Mouse (Mus musculus) lung, embryonic 16.5 days (tissue): ENCODE results near the gene Gm9936. TPM values are rescaled to one million over a fixed set of nuclear protein-coding genes. Genes with fewer than 3 reads are reported as not detected.

ENCODE experiments used
- ATAC-seq: fragments of 200-750 bp; cut with Nextera tagmentation; 2 replicates; pipeline ENCODE4 v1.8.0; 2017; ENCODE audit warnings: low read depth, mild to moderate bottlenecking, moderate library complexity
- H3K27ac ChIP-seq: fragments of 300-500 bp; sonication (generic); 2 replicates; pipeline ENCODE4 v1.5.1; 2014; ENCODE audit warnings: mild to moderate bottlenecking, control low read depth, low read length
- H3K27me3 ChIP-seq: fragments of 300-500 bp; sonication (generic); 2 replicates; pipeline ENCODE4 v1.6.1; 2014; ENCODE audit warnings: low read depth, low read length, mixed read lengths; ENCODE audit not compliant: control insufficient read depth, insufficient read depth
- H3K36me3 ChIP-seq: fragments of 300-500 bp; sonication (generic); 2 replicates; pipeline ENCODE4 v1.6.1; 2014; ENCODE audit warnings: low read length; ENCODE audit not compliant: control insufficient read depth, insufficient read depth
- H3K4me1 ChIP-seq: fragments of 300-500 bp; sonication (generic); replicated peaks from 2 replicates; pipeline ENCODE4 v1.6.1; 2014; ENCODE audit warnings: low read length, mixed read lengths; ENCODE audit not compliant: control insufficient read depth, insufficient read depth
- H3K4me2 ChIP-seq: fragments of 300-500 bp; sonication (generic); 2 replicates; pipeline ENCODE4 v1.6.1; 2014; ENCODE audit warnings: low read depth, low read length, control low read depth
- H3K4me3 ChIP-seq: fragments of 300-500 bp; sonication (generic); 2 replicates; pipeline ENCODE4 v1.5.1; 2014; ENCODE audit warnings: mild to moderate bottlenecking, low read length, control low read depth
- H3K9ac ChIP-seq: fragments of 300-500 bp; sonication (generic); 2 replicates; pipeline ENCODE4 v1.6.1; 2014; ENCODE audit warnings: low read length, control low read depth
- H3K9me3 ChIP-seq: fragments of 300-500 bp; sonication (generic); 2 replicates; pipeline ENCODE4 v1.6.1; 2016; ENCODE audit warnings: low read length; ENCODE audit not compliant: control insufficient read depth
- WGBS: fragments of 180-500 bp; shearing (Covaris S2); extraction: QIAGEN DNeasy Blood & Tissue Kit; methylation state at CpG from one replicate; pipeline ENCODE4 v1.1.7; 2014; 5-methylcytosine and 5-hydroxymethylcytosine counted together
- polyA plus RNA-seq: library from polyadenylated mRNA; unstranded; fragments of >200 nt; fragmentation: Nextera tagmentation; extraction: Ambion mirVana; gene quantifications from 2 replicates; pipeline ENCODE4 v1.2.1, GENCODE M21; 2015

Gm9936 gene
- polyA plus RNA-seq: 0.06 and 0.11 TPM in 2 replicates

DNA sequence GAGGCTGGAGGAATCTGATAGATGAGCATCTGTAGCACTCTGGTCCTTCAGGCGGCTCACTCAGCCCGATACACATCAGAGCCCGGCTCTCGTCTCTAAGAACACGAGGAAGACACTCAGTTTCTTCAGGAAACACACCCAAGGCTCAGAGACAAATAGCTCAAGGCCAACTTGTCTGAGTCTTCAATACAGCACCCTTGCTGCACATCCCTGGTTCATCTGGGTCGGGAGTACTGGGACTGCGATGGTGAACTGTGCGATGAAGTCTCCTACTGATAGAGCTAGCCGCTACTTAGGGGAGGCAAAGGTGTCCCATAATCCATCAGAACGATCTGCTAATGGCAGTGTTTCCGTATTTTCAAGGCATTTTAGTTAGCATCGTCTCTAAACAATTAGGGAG is at the start of gene Gm9936:
TSS of gene Gm9936 (minus strand) at position 101 of the 400 bp plus-strand sequence.
- Histone ChIP-seq H3K4me3 (peak within 1 kb of the TSS; percentile 21; the same call in 1 of the 2 replicates), H3K9me3 (no peaks in the 10 kb centered on the region), H3K4me2 (peak within 1 kb of the TSS; percentile 56), H3K9ac (no peak within 1 kb of the TSS), H3K36me3 (no peaks in the 10 kb centered on the region), H3K4me1 (no peaks in the 10 kb centered on the region), H3K27me3 (peaks cover 6% of the 10 kb centered on the region), H3K27ac (no peak within 1 kb of the TSS)
- ATAC-seq: no peak
- 63% methylated on average over 12 of the region's 12 CpGs for WGBS

- ATAC-seq: no peak
- Histone ChIP-seq H3K9ac (no peak overlapping the region), H3K4me1 (peaks cover 1% of the 10 kb centered on the region; the same call in 1 of the 2 replicates), H3K9me3 (no peaks in the 10 kb centered on the region), H3K4me3 (no peak overlapping the region), H3K27me3 (no peaks in the 10 kb centered on the region), H3K36me3 (no peaks in the 10 kb centered on the region), H3K27ac (no peak overlapping the region), H3K4me2 (no peak overlapping the region)
- 24% methylated on average over 1 of the region's 1 CpGs for WGBS
Observed at GRCm38 (mm10) chr5:114902413-114902812, 43.9 kb upstream of the Gm9936 start.

GRCm38 (mm10) chr5:114898857-114899256 is 40.4 kb upstream of the Gm9936 start:
- no peaks in the 10 kb centered on the region for H3K27me3 ChIP-seq
- 64% methylated on average over 7 of the region's 7 CpGs for WGBS
- no peak for ATAC-seq

GRCm38 (mm10) chr5:114897374-114897793 is 38.9 kb upstream of the Gm9936 start:
- no peaks in the 10 kb centered on the region for H3K36me3 ChIP-seq
- peak overlapping the region; percentile 53 for H3K4me2 ChIP-seq
- no peak overlapping the region for H3K27ac ChIP-seq
- peaks cover 4% of the 10 kb centered on the region; the same call in 1 of the 2 replicates for H3K4me1 ChIP-seq
- peak overlapping the region; percentile 45 for H3K9ac ChIP-seq
- no peaks in the 10 kb centered on the region for H3K9me3 ChIP-seq
- WGBS: 8% methylated on average over 7 of the region's 7 CpGs
- H3K4me3 ChIP-seq: peak overlapping the region; percentile 43
- no peak for ATAC-seq
- no peaks in the 10 kb centered on the region for H3K27me3 ChIP-seq

More at GRCm38 (mm10) chr5:114898857-114899256, 40.4 kb upstream of the Gm9936 start:
- H3K9me3 ChIP-seq: no peaks in the 10 kb centered on the region
- no peaks in the 10 kb centered on the region for H3K36me3 ChIP-seq
- no peak overlapping the region for H3K4me3 ChIP-seq
- no peak overlapping the region for H3K4me2 ChIP-seq
- no peak overlapping the region for H3K9ac ChIP-seq
- peaks cover 4% of the 10 kb centered on the region; the same call in 1 of the 2 replicates for H3K4me1 ChIP-seq
- H3K27ac ChIP-seq: no peak overlapping the region

GRCm38 (mm10) chr5:114896688-114897373 is 38.3 kb upstream of the Gm9936 start, which contains the start of gene Oasl2:
Gene Oasl2, plus strand, starts transcription at chr5:114896936.
- H3K4me2 ChIP-seq: peak within 1 kb of the TSS; percentile 53
- H3K27me3 ChIP-seq: no peaks in the 10 kb centered on the region
- no peak within 1 kb of the TSS for H3K27ac ChIP-seq
- no peaks in the 10 kb centered on the region for H3K9me3 ChIP-seq
- peak within 1 kb of the TSS; percentile 43 for H3K4me3 ChIP-seq
- ATAC-seq: no peak
- H3K9ac ChIP-seq: peak within 1 kb of the TSS; percentile 45
- H3K4me1 ChIP-seq: peaks cover 4% of the 10 kb centered on the region; the same call in 1 of the 2 replicates
- WGBS: 55% methylated on average over 13 of the region's 13 CpGs
- H3K36me3 ChIP-seq: no peaks in the 10 kb centered on the region

DNA sequence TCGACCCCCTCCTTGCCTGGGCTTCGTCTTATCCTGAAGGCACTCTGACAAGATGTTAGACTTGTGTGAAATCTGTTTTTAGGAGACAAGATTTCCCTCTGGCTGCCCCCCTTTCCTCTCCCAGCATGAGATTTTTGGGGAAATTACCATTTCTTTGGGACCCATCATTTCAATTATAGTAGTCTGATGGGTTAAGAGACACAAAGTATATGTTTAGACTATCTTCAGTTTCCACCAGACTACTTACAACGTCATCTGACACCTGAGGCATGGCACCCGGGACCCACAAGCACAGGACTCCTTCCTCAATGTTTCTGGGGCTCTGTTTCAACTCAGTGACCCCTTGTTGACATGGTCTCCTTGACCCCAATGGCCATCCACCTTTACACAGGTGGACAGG is 37.1 kb upstream of the Gm9936 start:
- Histone ChIP-seq H3K27ac (no peak overlapping the region), H3K4me1 (peaks cover 4% of the 10 kb centered on the region; the same call in 1 of the 2 replicates), H3K4me2 (no peak overlapping the region), H3K9me3 (no peaks in the 10 kb centered on the region), H3K27me3 (no peaks in the 10 kb centered on the region), H3K36me3 (no peaks in the 10 kb centered on the region), H3K9ac (no peak overlapping the region), H3K4me3 (no peak overlapping the region)
- ATAC-seq: no peak
- 78% methylated on average over 4 of the region's 4 CpGs for WGBS

- H3K27ac ChIP-seq: no peak overlapping the region
- H3K27me3 ChIP-seq: no peaks in the 10 kb centered on the region
- H3K9me3 ChIP-seq: no peaks in the 10 kb centered on the region; the same call in 1 of the 2 replicates
- H3K4me1 ChIP-seq: no peaks in the 10 kb centered on the region
- 76% methylated on average over 2 of the region's 2 CpGs for WGBS
- no peak for ATAC-seq
- H3K4me3 ChIP-seq: no peak overlapping the region
- no peak overlapping the region for H3K9ac ChIP-seq
- no peak overlapping the region for H3K4me2 ChIP-seq
- H3K36me3 ChIP-seq: no peaks in the 10 kb centered on the region
Observed at GRCm38 (mm10) chr5:114888995-114889394, 30.5 kb upstream of the Gm9936 start.

DNA sequence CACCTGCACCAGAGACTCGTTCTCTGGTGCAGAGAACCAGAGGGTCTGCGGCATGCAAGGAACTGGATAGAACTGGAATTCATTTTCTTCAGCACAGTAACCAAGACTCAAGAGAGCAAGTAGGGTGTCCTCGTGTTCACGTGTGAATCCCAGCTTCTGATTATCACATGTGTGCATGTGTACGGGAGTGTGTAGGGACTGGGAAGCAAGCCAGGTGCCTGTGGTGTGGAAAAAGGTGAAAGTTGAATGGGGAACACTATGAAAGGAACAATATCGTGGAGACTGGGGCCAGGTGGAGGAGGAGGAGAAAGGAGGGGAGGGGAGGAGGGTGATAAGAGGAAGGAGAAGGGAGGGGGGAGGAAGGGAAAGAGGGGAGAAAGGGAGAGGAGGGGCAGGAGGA is 28.3 kb upstream of the Gm9936 start:
- no peak overlapping the region for H3K4me3 ChIP-seq
- WGBS: 66% methylated on average over 6 of the region's 6 CpGs
- no peaks in the 10 kb centered on the region for H3K4me1 ChIP-seq
- H3K36me3 ChIP-seq: no peaks in the 10 kb centered on the region
- no peak overlapping the region for H3K4me2 ChIP-seq
- no peak overlapping the region for H3K27ac ChIP-seq
- no peak overlapping the region for H3K9ac ChIP-seq
- H3K9me3 ChIP-seq: no peaks in the 10 kb centered on the region; the same call in 1 of the 2 replicates
- no peaks in the 10 kb centered on the region for H3K27me3 ChIP-seq
- no peak for ATAC-seq

DNA sequence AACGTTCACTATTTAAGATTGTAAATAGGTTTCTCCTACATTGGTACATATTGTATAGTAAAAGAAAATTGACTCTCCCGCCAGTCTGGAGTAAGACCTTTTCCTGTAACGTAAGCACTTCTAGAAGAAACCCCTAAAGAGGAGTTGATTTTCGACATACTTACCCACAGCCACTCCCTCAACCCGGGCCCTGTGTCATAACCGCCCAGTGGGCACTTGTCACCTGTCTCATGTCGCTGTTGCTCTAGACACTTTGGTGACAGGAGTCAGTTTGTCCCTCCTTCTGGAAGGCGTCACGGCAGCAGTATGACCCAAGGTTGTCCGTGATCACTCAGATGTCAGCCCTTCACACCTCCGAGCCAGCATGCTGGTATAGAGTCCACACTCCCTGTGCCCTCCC is 24.5 kb upstream of the Gm9936 start:
- WGBS: 70% methylated on average over 11 of the region's 11 CpGs
- no peaks in the 10 kb centered on the region for H3K4me1 ChIP-seq

More for the DNA sequence above, 24.5 kb upstream of the Gm9936 start:
- no peak overlapping the region for H3K27ac ChIP-seq
- H3K27me3 ChIP-seq: no peaks in the 10 kb centered on the region
- H3K4me2 ChIP-seq: no peak overlapping the region
- ATAC-seq: no peak
- no peak overlapping the region for H3K9ac ChIP-seq
- no peaks in the 10 kb centered on the region for H3K9me3 ChIP-seq
- H3K4me3 ChIP-seq: no peak overlapping the region
- H3K36me3 ChIP-seq: no peaks in the 10 kb centered on the region
